Mouse (Mus musculus) embryo, embryonic 11.5 days (tissue): ENCODE data around the gene Col13a1.

Source experiments
- DNase-seq: peaks from one replicate; pipeline ENCODE4 v3.0.0-alpha.2; 2012; ENCODE audit warnings: low read depth, low spot score

Col13a1 gene

DNA sequence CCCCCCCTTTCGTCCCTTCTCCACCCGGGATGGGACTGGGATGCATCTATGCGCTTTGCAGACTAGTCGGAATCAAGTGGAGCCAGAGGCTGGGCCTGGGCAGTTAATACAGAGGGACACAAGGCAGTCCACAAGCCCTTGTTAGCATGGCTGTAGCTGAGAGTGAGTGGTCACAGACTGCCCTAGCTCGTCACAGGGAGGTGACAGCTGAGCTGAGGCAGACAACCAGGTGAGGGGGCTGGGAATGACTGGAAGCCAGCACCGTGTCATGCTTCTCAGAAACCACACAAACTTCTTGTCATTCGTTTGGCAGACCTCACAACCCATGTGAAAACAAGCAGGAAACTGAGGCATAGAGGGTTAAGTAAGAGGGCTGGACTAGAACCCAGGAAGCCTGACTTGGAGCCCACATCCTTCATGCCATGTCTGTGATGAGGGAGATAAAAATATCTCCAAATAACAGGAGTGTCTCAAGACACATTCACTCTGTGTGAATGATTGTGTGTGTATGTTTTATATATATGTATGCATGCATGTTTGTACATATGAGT, 10.8 kb downstream of the Col13a1 start:
- DNase-seq, result no peak

DNA sequence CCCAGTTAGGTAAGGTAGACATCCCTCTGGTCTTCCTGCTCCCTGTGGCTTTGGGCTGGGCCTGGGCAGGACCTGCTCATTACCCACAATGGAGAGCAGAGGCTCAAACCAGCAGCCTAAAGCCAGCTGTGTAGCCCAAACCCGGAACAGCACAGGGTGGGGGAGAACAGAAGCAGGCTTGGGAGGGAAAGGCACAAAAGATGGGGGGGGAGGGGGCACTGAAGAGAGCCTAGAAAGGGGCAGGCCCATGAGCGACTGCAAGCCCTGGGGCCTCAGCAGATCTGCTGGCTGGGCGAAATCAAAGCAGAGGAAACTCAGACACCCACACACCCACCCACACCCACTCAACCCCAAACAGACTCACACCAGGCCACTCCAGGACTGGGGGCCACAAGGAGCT, 11.7 kb downstream of the Col13a1 start:
- no peak for DNase-seq

DNA sequence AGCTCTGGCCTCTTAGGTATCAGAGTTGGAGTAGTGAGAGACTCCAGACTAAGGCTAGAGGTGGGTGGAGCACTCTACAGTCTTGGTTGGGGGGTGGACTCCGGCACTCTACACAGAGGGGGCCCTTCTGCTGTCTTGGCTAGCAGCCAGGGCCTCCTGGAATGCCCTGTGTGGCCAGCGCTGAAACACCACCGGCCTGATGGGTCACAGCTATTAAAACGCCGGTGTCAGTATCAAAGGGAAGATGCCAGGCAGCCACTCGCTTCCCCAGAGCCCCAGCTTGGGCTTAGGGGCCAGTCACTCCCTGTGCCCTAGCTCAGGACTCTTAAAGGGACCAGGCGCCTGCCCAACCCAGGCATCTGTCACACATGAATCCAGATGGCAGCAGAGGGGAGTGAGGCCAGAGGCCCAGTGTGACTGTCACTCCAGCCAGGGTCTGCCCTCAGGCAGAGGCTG, 13.5 kb downstream of the Col13a1 start:
- no peak for DNase-seq

DNA sequence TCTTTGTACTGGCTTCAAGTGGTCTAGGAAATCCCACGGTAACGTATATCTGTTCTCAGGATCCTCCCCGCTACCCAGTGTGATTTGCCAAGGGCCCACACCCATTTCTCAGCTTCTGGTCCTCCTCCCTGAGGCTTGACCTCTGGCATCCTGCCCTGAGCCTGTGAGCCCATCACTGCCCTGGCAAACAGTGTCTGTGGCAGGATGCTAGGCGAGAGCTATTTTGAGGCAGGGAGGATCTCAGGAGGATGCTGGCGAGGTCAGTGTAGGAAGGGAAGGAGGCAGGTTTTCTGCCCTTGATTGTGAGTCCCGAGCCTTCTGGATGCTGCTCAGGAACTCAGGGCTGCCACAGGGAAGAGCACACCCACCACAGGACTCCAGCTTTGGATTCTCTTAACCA, 22.2 kb downstream of the Col13a1 start:
- no peak for DNase-seq

DNA sequence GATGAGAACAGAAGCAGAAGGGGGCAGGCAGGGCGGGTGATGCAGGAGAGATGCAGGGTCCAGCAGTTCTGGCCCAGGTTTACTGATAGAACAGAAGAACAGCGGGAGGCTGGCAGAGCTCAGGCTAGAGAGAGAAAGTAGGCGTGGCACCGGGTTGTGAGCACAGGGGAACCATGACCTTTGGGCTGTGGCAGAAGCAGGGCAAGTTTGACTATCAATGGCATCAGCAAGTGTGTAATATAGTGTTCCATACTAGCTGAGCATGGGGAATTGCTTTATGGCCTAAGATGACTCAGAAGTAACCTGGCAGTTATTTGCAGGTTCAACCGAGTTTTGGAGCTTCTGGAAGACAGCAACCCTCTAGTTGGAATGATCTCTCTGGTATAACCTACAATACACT, 25.0 kb downstream of the Col13a1 start:
- DNase-seq, result no peak

DNA sequence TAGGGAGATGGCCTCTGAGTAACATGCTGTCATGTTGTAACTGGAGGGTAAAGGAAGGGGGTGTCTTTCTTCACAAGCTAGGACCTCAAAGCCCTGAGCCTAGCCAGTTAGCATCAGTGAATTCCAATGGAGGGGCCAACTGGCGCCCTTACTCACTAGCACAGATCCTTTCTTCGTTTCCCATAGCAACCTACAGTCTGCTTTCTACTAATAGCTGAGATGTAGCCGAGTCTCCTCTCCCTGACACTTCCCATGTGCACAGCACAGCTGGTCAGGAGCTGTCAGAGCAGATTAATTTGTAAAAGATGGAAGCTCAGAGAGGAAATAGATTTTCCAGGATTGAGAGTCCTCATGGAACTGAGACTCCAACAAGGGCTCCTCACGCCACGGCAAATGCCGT, 29.4 kb downstream of the Col13a1 start:
- no peak for DNase-seq

DNA sequence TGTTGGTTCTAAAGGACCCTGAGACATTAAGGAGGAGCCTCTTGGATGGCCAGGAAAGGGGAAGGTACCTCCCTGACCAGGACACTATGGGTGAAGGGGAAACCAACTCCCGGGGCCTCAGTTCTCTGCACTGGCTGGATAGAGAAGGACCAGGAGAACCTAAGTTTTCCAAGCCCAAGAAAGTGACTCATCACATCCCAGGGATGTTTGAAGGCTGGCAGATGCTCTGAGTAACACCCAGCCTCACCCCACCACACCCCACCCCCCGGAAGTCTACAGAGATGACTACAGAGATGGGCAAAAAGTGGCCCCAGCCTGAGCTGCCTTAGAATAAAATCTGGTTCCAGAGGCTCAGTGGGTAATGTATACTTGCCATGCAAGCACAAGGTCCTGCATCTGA, 34.5 kb downstream of the Col13a1 start:
- DNase-seq, result no peak

DNA sequence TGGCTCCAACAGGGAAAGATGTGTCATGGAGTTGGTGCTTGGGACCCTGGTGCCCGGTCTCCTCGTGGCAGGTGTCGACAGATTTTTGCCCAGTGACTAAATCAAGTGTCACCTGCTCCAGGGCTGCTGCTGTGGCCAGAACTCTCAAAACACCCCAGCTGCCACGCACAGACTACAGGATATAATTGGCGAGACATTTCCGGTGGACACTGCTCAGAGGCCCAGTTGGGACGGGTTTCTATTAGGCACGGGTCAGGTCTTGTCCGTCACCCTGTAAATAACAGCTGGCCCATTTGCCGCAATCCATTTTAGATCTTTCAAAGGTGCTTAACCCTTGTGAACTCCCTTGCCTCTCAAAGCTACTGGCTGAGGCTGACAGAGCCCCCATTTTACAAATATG, 35.4 kb downstream of the Col13a1 start:
- no peak for DNase-seq

DNA sequence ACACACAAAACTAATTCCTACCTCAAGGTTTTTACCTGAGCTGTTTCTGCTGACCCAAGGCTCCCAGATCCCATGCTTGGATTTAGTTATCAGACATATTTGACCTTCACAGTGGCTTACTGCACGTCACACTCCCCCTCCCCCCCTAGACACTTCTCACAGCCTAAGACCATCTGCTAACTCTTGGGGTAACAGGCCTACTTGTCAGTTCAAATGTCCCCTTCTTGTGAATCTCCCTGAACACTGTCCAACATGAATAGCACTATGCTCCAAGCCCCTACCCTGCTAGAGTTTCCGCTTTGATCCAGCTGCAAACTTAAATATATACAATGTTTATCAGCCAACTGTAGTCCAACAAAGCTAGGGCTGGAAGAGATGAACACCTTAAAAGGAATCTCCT, 36.2 kb downstream of the Col13a1 start:
- DNase-seq, result no peak

DNA sequence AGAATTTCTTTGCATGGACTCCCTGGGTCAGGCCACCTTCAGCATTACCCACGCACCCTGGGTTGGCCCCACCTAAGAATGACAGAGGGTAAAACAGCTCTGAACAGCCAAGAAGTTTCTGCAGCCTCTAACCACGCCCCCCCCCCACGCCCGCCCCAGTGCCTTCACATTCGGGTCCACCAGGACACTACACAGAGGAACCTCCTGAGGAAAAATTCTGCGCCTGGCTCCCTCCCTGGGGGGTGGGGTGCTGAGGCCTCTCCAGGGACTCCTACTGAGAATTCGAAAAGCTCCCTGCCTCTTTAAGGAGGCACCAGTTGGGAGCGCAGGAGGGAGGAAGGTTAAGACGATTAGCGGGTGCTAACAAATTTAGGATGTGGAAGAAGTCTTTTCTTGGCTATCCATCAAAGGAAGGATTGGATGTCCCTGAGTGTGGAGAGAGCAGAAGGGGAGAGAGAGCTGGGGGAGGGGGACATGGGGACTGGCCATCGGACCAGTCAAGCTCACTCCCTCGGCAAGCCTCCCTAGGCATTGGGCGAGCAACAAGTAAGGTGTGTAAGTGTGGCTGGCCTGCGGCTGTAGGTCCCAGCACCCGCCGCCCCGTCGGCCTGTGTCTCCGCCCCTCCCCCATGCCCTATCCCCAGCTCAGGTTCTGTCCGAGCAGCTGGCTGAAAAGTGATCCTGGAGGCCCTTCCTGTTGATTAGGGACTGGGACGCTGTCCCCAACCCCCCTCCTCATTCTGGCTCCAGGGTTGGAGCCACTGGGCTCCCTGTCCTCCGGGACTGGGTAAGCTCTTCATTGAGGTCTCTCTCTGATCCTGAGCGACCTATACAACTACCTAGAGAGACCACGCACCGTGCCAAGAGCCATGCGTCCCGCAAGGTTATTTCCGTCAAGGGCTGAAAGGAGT, 42.4 kb downstream of the Col13a1 start:
- no peak for DNase-seq

DNA sequence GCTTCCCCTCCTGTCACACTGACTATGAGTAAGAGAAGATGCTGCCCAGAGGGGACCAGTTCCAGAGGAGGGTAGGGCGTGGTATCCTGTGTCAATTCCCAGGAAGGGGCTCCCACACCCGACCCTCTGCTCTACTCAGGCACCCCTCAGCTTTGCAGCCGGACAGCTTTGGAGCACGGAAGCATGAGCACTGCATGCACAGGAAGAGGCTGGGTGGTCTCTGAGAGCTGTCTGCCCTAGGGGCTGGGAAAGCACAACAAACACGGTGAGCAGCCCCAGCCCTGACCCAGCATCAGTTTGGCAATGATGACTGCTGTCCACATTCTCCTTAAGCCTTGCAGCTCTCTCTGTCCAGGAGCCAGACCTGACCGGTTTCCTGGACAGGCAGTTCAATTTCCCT, 47.2 kb downstream of the Col13a1 start:
- DNase-seq, result no peak

DNA sequence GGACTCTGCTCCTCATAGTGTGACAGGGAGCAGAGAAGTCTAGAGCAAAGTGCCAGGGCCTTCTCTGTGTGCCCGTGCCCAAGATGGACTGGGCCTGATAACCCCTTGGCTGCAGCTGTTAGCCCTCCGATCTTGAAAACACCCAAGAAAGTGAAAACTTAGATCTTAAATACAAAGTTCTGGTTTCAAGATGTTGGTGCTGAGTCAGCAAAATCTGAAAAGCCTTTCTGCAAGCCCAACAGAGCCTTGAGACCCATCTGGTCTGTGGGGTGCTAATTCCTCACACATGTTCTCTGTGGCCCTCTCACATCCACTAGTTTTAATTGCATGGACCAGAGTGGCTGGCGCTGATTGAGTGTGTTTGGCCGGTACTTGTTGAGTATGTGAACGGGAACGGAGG, 49.0 kb downstream of the Col13a1 start:
- DNase-seq, result no peak

DNA sequence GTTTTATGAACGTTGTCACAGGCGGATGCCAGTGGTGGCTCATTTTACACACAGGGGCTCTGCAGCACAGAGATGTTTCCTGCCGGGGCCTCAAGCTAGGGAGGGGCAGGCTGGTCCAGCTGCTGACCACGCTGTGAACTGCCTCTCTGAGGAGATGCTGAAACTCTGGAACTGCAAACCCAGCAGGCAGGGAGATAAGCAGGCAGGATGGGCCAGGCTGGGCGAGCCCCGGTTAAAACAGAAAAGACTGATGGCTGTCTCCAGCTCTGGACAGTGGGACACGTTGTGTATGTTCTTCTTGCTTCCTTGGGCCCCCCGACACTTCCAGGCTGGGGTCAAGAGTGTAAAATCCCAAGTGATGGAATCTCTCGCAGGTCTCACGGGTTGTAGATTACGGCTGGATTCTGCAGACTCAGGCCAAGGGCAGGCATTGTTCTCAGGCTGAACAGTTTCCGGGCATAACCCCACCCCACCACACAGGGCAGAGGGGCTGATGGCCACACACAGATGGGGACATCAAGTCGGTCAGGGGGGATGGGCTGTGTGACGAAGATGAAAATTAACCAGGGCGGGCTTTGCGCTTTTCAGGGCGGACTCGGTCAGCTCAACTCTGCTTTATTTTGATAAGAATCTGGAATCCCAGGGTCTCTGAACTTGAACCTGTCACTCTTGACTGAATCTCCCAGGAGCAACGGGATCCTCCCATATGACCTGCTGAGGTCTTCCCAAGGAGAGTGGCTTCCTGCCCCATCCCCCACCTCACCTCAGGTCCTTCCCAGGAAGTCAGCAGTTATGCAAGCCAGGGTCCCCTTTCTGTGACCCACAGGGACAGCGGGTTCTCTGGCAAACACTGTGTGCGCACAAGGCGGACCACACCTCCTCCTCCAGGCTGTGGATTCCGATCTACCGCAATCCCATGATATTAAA, 49.9 kb downstream of the Col13a1 start:
- DNase-seq, result no peak

DNA sequence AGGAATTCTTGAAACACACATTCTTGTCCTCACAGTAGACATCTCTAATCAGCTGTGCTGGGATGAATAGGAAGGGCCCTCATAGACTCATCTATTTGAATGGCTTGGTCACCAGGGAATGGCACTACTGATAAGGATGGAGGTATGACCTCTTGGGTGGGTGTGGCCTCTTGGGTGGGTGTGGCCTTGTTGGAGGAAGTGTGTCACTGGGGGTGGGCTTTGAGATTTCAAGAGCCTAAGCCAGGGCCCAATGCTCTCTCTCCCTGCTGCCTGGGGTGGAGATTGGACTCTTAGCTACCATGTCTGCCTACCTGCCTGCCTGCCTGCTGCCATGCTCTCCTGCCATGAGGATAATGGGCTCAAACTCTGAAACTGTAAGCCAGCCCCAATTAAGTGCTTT, 53.2 kb downstream of the Col13a1 start:
- no peak for DNase-seq

DNA sequence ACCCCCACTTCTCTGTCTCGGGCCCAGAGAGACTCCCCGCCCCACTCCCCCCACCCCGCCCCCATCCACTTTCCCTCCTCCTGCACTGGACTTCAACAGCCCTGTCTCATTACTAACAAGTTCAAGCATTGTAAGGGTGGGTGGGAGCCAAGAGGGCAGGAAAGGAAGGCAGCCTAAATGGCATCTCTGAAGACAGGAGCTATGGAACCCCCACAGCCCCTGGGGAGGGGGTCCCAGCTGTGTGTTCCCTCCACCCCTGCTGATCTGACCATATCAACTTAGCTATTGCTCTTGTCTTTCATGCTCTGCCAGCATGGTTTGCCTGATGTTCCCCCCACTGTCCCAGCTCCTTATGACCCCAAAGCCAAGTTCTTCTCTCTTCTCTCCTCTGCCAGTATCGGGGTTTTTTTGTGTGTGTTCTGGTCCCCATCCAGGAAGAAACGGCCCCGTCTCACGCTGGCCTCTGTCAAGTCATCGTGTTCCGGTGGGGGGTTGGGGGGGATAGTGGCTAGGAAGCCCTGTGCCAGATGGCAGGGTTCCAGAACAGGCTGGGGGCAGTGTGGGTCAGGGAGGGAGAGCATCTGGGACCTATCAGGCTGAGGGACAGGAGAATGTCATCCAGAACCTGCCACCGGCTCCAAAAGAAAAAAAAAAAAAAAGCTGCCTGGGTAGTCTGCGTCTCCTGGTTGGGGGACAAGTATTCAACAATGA, 58.1 kb downstream of the Col13a1 start:
- no peak for DNase-seq

DNA sequence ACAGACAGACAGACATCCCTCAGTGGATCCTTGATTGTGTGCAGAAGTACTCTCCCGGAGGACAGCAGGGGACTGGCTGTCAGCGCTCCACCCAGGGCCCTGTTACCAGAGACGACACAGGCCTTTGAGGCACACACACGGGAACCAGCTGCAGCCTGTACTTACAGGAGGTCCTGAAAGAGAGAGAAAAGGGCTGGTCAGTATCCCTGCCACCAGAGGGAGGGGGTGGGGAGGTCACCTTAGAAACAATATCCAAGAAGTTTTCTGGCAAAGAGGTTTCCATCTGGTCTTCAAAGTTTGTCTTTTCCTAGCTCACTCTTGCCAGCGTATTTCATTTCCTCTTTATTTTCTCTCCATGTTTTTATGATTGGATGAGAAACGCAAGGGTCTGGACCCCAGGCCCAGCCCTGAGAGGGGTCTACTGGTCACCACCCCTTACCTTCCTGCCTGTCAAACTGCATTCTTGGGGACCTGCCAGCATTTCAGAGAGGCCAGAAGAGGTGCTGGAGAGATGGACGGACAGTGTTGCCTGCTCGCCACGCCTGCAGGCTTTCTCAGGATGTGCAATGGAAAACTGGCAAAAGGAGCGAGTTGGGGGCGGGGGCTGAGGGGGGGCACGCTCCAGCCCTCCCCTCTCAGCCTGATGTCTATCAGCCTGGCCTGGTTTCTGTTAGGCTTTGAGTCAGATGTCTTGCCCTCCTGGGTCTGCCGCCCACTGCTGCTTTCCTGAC, 58.8 kb downstream of the Col13a1 start:
- no peak for DNase-seq

DNA sequence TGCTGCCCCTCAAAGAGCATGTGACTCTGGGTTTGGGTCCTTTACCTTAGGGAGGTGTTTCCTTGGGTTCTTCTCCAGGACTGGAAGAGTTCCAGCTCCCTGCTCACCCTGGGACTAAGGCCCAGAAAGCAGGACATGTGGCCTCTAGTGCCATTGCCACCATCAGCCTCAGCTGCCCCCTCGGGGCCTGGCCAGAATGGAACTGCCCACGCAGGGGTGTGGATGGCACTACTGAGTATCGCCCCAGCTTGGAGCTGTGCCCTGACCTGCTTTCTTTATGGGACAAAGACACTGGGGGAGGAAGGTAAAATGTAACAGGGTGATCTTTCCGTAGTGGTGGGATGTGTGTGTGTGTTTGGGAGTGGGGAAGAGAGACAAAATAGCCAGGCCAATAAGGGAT, 59.4 kb downstream of the Col13a1 start:
- DNase-seq, result no peak

DNA sequence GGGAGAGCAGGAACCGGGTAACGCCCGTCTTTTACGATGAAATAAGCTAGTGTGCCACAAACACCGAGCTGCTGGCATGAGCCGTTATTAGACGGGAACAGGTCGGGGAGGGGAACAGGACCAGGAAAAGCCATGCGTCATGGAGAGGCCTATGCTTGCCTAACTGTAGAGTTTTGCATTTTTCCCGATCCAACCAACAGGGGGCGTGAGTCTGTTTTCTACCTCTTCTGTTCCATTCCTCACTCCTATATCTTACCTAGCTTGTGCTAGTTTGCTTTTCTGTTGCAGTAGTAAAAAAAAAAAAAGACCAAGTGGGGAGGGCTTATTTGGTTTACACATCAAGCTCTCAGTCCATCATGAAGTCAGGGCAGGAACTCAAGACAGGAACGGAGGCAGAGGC, 61.8 kb downstream of the Col13a1 start:
- no peak for DNase-seq

DNA sequence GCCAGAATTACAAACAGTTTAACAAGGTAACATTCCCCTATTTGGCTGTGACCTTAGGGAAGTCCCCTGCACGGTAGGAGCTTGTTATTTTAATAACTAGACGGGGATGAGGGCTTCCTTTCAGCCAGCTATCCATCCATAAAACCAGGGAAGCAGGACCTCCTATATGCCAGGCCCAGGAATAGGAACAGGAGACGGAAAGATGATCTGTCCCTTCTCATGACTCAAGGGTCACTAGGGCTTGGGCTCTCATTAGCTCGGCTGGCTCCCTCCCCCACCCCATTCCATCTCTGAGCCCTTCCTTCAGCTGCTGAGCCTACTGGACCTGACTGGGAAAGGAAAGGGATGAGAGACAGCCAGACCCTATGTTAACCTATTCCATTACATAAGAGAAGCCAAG, 67.1 kb downstream of the Col13a1 start:
- DNase-seq, result no peak

DNA sequence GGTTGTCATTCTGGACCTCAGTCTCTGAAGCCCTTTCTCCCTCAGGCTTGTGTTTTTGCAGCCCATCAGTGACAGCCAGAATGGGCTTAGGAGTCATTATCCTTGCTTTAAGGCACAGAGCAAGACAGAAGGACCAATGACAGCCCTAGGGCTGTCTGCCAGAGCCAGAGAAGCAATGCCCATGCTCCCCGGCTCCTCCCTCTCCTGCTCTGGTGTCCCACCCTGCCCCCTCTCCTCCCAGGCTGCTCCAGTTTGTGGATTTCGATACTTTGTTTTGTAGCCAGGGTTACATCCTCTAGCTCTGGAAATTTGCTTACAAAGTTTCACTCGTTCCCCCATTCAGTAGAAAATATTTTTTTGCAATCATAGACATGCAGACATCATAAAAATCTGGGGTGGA, 69.9 kb downstream of the Col13a1 start:
- DNase-seq, result no peak

DNA sequence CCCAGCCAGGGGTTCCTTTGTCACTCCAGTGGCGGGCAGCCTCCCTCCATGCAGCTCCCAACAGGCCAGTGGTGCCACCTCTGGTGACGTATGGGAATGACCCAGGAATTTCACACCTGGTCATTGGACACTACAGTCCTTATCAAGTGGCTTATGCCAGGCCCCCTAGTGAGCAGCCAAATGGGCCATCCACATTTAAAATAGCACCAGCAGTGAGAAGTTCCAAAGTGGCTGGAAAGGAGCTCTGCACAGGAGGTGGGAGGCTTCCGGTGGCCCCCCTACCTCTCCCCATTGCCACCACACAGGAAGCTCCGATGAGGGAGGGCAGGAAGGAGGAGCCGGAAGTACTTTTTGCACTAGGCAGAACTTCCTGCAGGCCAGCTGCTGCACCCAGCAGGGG, 72.7 kb downstream of the Col13a1 start:
- DNase-seq, result no peak
